Mouse (Mus musculus): Measurements from ENCODE around the gene Mtmr6.

- peak; percentile 96 for TF ChIP-seq CTCF (IDR thresholded peaks at IDR 0.05; ENCODE audit: extremely low read depth, insufficient read depth, low read length)
- TF ChIP-seq POLR2A (IDR thresholded peaks at IDR 0.05; ENCODE audit: extremely low read depth, insufficient read depth, low read length), result peak; percentile 84
These were observed at the start of gene Mtmr6 for GRCm38 (mm10) chr14:60264990-60265876.
